Mouse (Mus musculus) hindbrain, embryonic 11.5 days (tissue): ENCODE data around the gene Cog4. TPM values are rescaled to one million over a fixed set of nuclear protein-coding genes. Genes with fewer than 3 reads are reported as not detected.

Source experiments
- ATAC-seq: fragments of 200-750 bp; cut with Nextera tagmentation; 2 replicates; pipeline ENCODE4 v1.8.0; 2017; ENCODE audit warnings: mild to moderate bottlenecking, moderate TSS enrichment, moderate library complexity; ENCODE audit not compliant: low FRiP score
- DNase-seq: peaks from one replicate; pipeline ENCODE4 v3.0.0-alpha.2; 2015; ENCODE audit warnings: low spot score
- H3K27ac ChIP-seq: fragments of 300-500 bp; sonication (generic); 2 replicates; pipeline ENCODE4 v1.5.1; 2014; ENCODE audit warnings: mild to moderate bottlenecking, low read depth, low read length
- H3K27me3 ChIP-seq: fragments of 300-500 bp; sonication (generic); 2 replicates; pipeline ENCODE4 v1.6.1; 2014; ENCODE audit warnings: mild to moderate bottlenecking, low read length, moderate library complexity, mixed read lengths; ENCODE audit not compliant: control insufficient read depth, insufficient read depth
- H3K36me3 ChIP-seq: fragments of 300-500 bp; sonication (generic); 2 replicates; pipeline ENCODE4 v1.6.1; 2014; ENCODE audit warnings: mild to moderate bottlenecking, low read length, moderate library complexity, mixed read lengths; ENCODE audit not compliant: control insufficient read depth, insufficient read depth
- H3K4me1 ChIP-seq: fragments of 300-500 bp; sonication (generic); replicated peaks from 2 replicates; pipeline ENCODE4 v1.6.1; 2014; ENCODE audit warnings: low read length, mixed read lengths; ENCODE audit not compliant: control insufficient read depth, insufficient read depth
- H3K4me2 ChIP-seq: fragments of 300-500 bp; sonication (generic); replicated peaks from 2 replicates; pipeline ENCODE4 v1.6.1; 2014; ENCODE audit warnings: mild to moderate bottlenecking, low read depth, low read length
- H3K4me3 ChIP-seq: fragments of 300-500 bp; sonication (generic); 2 replicates; pipeline ENCODE4 v1.5.1; 2014; ENCODE audit warnings: low read depth, low read length
- H3K9ac ChIP-seq: fragments of 300-500 bp; sonication (generic); 2 replicates; pipeline ENCODE4 v1.6.1; 2014; ENCODE audit warnings: low read depth, low read length
- H3K9me3 ChIP-seq: fragments of 300-500 bp; sonication (generic); 2 replicates; pipeline ENCODE4 v1.6.1; 2016; ENCODE audit warnings: low read length; ENCODE audit not compliant: control insufficient read depth
- WGBS: fragments of 180-500 bp; shearing (Covaris S2); extraction: QIAGEN DNeasy Blood & Tissue Kit; methylation state at CpG from one replicate; pipeline ENCODE4 v1.1.7; 2014; 5-methylcytosine and 5-hydroxymethylcytosine counted together
- polyA plus RNA-seq: library from polyadenylated mRNA; unstranded; fragments of >200 nt; fragmentation: Nextera tagmentation; extraction: Ambion mirVana; gene quantifications from 2 replicates; pipeline ENCODE4 v1.2.1, GENCODE M21; 2014

Gene Cog4
- 66.9 and 67.6 TPM in 2 replicates for polyA plus RNA-seq

- Histone ChIP-seq H3K9ac (peak within 1 kb of the TSS; percentile 90), H3K4me1 (no peaks in the 10 kb centered on the region; the same call in 1 of the 2 replicates), H3K36me3 (peaks cover 9% of the 10 kb centered on the region), H3K27ac (peak within 1 kb of the TSS; percentile 83), H3K4me2 (peak within 1 kb of the TSS; percentile 61), H3K27me3 (no peaks in the 10 kb centered on the region), H3K9me3 (no peaks in the 10 kb centered on the region), H3K4me3 (peak within 1 kb of the TSS; percentile 88)
- under 1% methylated on average over 53 of the region's 53 CpGs for WGBS
- peak; percentile 89 for DNase-seq
- peak; percentile 90 for ATAC-seq
These were observed at the start of gene Cog4, which contains the start of gene Sf3b3 for GRCm38 (mm10) chr8:110846405-110847170. Cog4 (plus strand) TSS chr8:110846600. Sf3b3 (minus strand) TSS chr8:110846787.

DNA sequence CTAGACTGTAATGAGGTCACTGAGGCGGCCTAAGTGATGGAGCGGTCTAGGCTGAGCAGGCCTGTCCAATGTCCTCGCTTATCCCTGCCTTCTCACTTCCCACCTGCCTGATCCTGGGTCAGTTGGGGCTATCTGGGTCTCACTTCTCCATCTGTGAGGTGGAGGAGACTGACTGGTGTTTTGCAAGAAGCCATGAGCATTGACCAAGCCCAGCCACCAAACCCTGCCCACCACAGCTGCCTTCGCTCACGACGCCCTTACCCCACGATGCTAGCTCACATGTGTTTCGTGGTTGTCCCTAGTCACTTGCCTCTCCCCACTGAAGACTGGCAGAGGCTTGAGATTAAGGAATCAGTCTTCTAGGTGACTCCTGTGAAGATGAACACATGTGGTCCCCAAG lies 49.3 kb upstream of the Cog4 start:
- Histone ChIP-seq H3K4me2 (no peak overlapping the region), H3K27ac (no peak overlapping the region), H3K4me3 (no peak overlapping the region), H3K4me1 (no peaks in the 10 kb centered on the region), H3K36me3 (no peaks in the 10 kb centered on the region), H3K27me3 (no peaks in the 10 kb centered on the region), H3K9me3 (no peaks in the 10 kb centered on the region), H3K9ac (no peak overlapping the region)
- DNase-seq (no peak), ATAC-seq (no peak)
- WGBS: 94% methylated on average over 8 of the region's 8 CpGs

- Histone ChIP-seq H3K4me2 (no peak overlapping the region), H3K27ac (no peak overlapping the region), H3K9me3 (no peaks in the 10 kb centered on the region), H3K27me3 (no peaks in the 10 kb centered on the region), H3K36me3 (no peaks in the 10 kb centered on the region), H3K9ac (no peak overlapping the region), H3K4me3 (no peak overlapping the region), H3K4me1 (no peaks in the 10 kb centered on the region)
- 84% methylated on average over 5 of the region's 5 CpGs for WGBS
- ATAC-seq (no peak), DNase-seq (no peak)
These were observed 43.4 kb upstream of the Cog4 start for GRCm38 (mm10) chr8:110802988-110803387.

DNA sequence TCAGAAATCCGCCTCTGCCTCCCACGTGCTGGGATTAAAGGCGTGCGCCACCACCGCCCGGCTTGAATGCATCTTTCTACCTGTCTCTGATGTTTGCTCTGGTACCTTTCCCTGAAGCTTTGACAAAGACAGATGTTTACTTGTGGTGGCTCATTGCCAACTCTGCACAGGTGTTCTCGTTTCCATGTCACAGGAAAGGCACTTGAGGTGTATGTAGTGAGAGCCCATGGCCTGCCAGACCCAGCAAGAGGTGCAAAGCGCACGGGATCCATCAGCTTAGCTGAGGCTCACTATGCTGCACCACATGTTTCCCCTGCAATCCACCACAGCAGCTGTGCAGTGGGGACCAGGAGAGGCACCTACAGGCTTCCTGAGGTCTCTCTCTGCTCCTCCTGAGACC lies 42.5 kb upstream of the Cog4 start:
- Histone ChIP-seq H3K4me3 (no peak overlapping the region), H3K36me3 (no peaks in the 10 kb centered on the region), H3K27me3 (no peaks in the 10 kb centered on the region), H3K9ac (no peak overlapping the region), H3K27ac (no peak overlapping the region), H3K4me2 (no peak overlapping the region), H3K9me3 (no peaks in the 10 kb centered on the region), H3K4me1 (no peaks in the 10 kb centered on the region)
- DNase-seq (no peak), ATAC-seq (no peak)
- 93% methylated on average over 9 of the region's 9 CpGs for WGBS

DNA sequence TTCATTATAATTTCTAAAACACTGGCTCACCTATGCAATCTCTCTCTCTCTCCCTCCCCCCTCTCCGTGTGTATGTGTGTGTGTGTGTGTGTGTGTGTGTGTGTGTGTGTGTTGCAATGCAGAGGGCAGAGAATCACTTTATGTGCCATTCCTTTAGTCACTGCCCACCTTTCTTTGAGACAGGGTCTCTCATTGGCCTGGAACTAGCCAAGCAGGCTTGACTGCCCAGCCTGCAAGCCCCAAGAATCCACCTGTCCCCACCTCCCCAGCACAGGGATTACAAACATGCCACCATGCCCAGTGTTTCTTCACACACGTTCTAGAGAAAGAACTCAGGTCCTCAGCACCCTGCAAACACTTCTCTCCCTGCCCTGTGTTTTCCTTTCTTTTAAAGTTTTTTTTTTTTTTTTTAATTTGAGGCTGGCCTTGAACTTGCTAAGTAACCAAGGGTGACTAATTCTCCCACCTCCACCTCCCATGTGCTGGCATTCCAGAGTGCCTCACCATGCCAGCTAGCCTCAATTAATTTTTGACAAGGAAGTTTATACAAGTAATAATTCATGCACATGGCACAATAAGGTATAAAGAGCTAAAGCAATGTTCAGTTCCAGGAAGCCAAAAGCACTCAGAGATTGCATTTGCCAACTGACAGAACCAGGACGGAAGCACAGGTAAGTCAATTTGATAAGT lies 41.4 kb upstream of the Cog4 start:
- DNase-seq (no peak), ATAC-seq (no peak)
- 69% methylated on average over 3 of the region's 3 CpGs for WGBS
- no peak overlapping the region for H3K4me2 ChIP-seq
- H3K4me1 ChIP-seq: no peaks in the 10 kb centered on the region
- no peak overlapping the region for H3K27ac ChIP-seq
- no peak overlapping the region for H3K9ac ChIP-seq
- 0 out of 2 replicates have a peak, but pooled peaks cover 5% of the 10 kb centered on the region for H3K36me3 ChIP-seq
- H3K27me3 ChIP-seq: no peaks in the 10 kb centered on the region
- no peak overlapping the region for H3K4me3 ChIP-seq
- H3K9me3 ChIP-seq: no peaks in the 10 kb centered on the region

DNA sequence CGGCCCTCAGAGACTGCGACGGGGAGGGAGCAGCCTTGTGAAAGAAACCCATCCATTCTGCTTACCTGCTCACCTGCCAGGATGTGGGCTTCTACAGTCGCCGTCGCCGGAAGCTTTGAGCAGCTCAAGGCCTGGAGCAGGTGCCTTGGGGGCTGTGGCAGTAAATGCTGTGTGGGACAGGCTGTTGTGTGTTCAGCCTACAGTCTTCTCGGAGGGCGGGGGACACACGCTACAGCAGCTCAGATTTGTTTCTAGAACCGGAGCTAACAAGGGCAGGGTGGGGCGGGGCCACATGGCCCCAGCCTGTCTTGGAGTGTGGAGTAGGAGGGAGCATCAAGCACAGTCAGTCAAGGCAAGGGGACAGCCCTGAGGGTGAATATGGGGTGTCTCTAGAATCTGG lies 40.7 kb upstream of the Cog4 start, which contains the start of gene Il34:
Gene Il34 (minus strand): TSS at position 256 of the 400 bp plus-strand sequence.
- DNase-seq (no peak), ATAC-seq (no peak)
- Histone ChIP-seq H3K36me3 (0 out of 2 replicates have a peak, but pooled peaks cover 5% of the 10 kb centered on the region), H3K4me1 (no peaks in the 10 kb centered on the region), H3K4me3 (no peak within 1 kb of the TSS), H3K27ac (no peak within 1 kb of the TSS), H3K4me2 (no peak within 1 kb of the TSS), H3K9me3 (no peaks in the 10 kb centered on the region), H3K27me3 (no peaks in the 10 kb centered on the region), H3K9ac (no peak within 1 kb of the TSS)
- 48% methylated on average over 12 of the region's 12 CpGs for WGBS

GRCm38 (mm10) chr8:110806146-110806545 lies 40.3 kb upstream of the Cog4 start:
- WGBS: 86% methylated on average over 1 of the region's 1 CpGs
- H3K4me1 ChIP-seq: no peaks in the 10 kb centered on the region
- 0 out of 2 replicates have a peak, but pooled peaks cover 5% of the 10 kb centered on the region for H3K36me3 ChIP-seq
- no peak overlapping the region for H3K4me3 ChIP-seq
- H3K27ac ChIP-seq: no peak overlapping the region
- no peak for DNase-seq
- H3K9ac ChIP-seq: no peak overlapping the region
- no peak overlapping the region for H3K4me2 ChIP-seq
- ATAC-seq: no peak
- H3K27me3 ChIP-seq: no peaks in the 10 kb centered on the region
- no peaks in the 10 kb centered on the region for H3K9me3 ChIP-seq

- Histone ChIP-seq H3K4me3 (no peak overlapping the region), H3K4me2 (no peak overlapping the region), H3K27ac (no peak overlapping the region), H3K9me3 (no peaks in the 10 kb centered on the region), H3K9ac (no peak overlapping the region), H3K36me3 (peaks cover 21% of the 10 kb centered on the region), H3K4me1 (no peaks in the 10 kb centered on the region), H3K27me3 (no peaks in the 10 kb centered on the region)
- 63% methylated on average over 13 of the region's 13 CpGs for WGBS
- DNase-seq (no peak), ATAC-seq (no peak)
These were observed 37.6 kb upstream of the Cog4 start for GRCm38 (mm10) chr8:110808495-110809472.
